Mouse (Mus musculus) neural tube, embryonic 14.5 days (tissue): ENCODE measurements around the gene Nlgn1. TPM values are rescaled to one million over a fixed set of nuclear protein-coding genes. Genes with fewer than 3 reads are reported as not detected.

ENCODE experiments used
- ATAC-seq: fragments of 200-750 bp; cut with Nextera tagmentation; 2 replicates; pipeline ENCODE4 v1.8.0; 2017; ENCODE audit warnings: low read depth, mild to moderate bottlenecking, moderate TSS enrichment, moderate library complexity
- H3K27ac ChIP-seq: fragments of 300-500 bp; sonication (generic); 2 replicates; pipeline ENCODE4 v1.5.1; 2014; ENCODE audit warnings: low read depth, mild to moderate bottlenecking, control low read depth, low read length, moderate library complexity, mixed read lengths
- H3K27me3 ChIP-seq: fragments of 300-500 bp; sonication (generic); 2 replicates; pipeline ENCODE4 v1.6.1; 2014; ENCODE audit warnings: low read length; ENCODE audit not compliant: control insufficient read depth, insufficient read depth
- H3K36me3 ChIP-seq: fragments of 300-500 bp; sonication (generic); 2 replicates; pipeline ENCODE4 v1.6.1; 2014; ENCODE audit warnings: low read length, mixed read lengths; ENCODE audit not compliant: control insufficient read depth, insufficient read depth
- H3K4me1 ChIP-seq: fragments of 300-500 bp; sonication (generic); 2 replicates; pipeline ENCODE4 v1.6.1; 2014; ENCODE audit warnings: low read length; ENCODE audit not compliant: control insufficient read depth, insufficient read depth
- H3K4me2 ChIP-seq: fragments of 300-500 bp; sonication (generic); 2 replicates; pipeline ENCODE4 v1.6.1; 2014; ENCODE audit warnings: mild to moderate bottlenecking, low read depth, low read length, control low read depth
- H3K4me3 ChIP-seq: fragments of 300-500 bp; sonication (generic); 2 replicates; pipeline ENCODE4 v1.5.1; 2014; ENCODE audit warnings: low read depth, low read length, control low read depth, mixed read lengths
- H3K9ac ChIP-seq: fragments of 300-500 bp; sonication (generic); replicated peaks from 2 replicates; pipeline ENCODE4 v1.6.1; 2014; ENCODE audit warnings: low read depth, mild to moderate bottlenecking, control low read depth, low read length, mixed read lengths
- H3K9me3 ChIP-seq: fragments of 300-500 bp; sonication (generic); 2 replicates; pipeline ENCODE4 v1.6.1; 2016; ENCODE audit warnings: low read length; ENCODE audit not compliant: control insufficient read depth
- WGBS: fragments of 180-500 bp; shearing (Covaris S2); extraction: QIAGEN DNeasy Blood & Tissue Kit; methylation state at CpG from one replicate; pipeline ENCODE4 v1.1.7; 2014; 5-methylcytosine and 5-hydroxymethylcytosine counted together
- polyA plus RNA-seq: library from polyadenylated mRNA; unstranded; fragments of >200 nt; fragmentation: Nextera tagmentation; extraction: Ambion mirVana; gene quantifications from 2 replicates; pipeline ENCODE4 v1.2.1, GENCODE M21; 2014

Nlgn1 gene
- polyA plus RNA-seq, 1 experiment from 2014 or later, result 39.3 TPM

DNA sequence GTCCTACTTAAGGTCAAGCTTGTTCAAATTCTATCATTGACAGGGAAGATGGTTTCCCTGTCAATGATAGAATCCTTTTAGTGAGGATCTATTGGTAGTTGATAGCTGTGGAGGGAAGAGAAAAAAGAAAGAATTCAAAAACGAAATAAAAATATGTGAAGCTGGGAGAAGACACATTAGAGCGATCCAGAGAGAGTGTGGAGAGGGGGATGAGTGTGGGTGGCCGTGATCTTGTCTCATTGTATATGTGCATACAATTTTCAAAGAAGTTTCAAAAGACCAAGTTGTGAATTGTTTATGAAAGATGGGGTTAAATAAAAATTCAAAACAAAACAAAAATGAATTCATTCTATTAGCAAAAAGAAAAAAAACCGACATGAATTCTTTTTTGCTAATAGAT is 568.6 kb downstream of the Nlgn1 start:
- no peak overlapping the region for H3K4me3 ChIP-seq
- H3K9ac ChIP-seq, result no peak overlapping the region
- no peak overlapping the region for H3K4me2 ChIP-seq
- WGBS, result 88% methylated on average over 4 of the region's 4 CpGs
- ATAC-seq, result no peak
- H3K9me3 ChIP-seq, result no peaks in the 10 kb centered on the region
- H3K36me3 ChIP-seq, result no peaks in the 10 kb centered on the region
- H3K27ac ChIP-seq, result no peak overlapping the region
- H3K27me3 ChIP-seq, result no peaks in the 10 kb centered on the region
- H3K4me1 ChIP-seq, result no peaks in the 10 kb centered on the region

DNA sequence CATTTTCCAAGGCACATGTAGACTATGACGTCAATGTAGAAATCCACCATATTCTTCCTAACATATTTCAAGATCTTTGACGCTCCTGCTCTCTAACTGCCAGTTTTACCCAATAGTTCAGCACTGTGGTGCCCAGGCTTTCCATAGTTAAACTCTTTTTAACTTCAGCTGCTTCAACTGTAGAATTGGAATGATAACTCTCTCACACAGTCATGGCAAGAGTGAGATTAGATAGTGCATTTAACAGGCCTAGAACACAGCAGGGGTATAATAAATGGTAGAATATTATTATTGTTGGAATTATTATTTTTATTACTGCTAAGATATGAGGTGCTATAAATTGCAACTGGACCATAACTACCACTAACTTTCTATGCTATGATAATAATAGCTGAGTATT is 574.4 kb downstream of the Nlgn1 start:
- no peaks in the 10 kb centered on the region for H3K4me1 ChIP-seq
- no peak overlapping the region for H3K9ac ChIP-seq
- WGBS, result 94% methylated on average over 2 of the region's 2 CpGs
- H3K27ac ChIP-seq, result no peak overlapping the region
- H3K36me3 ChIP-seq, result no peaks in the 10 kb centered on the region
- H3K4me2 ChIP-seq, result no peak overlapping the region
- no peak overlapping the region for H3K4me3 ChIP-seq
- H3K27me3 ChIP-seq, result no peaks in the 10 kb centered on the region
- no peaks in the 10 kb centered on the region for H3K9me3 ChIP-seq
- ATAC-seq, result no peak

DNA sequence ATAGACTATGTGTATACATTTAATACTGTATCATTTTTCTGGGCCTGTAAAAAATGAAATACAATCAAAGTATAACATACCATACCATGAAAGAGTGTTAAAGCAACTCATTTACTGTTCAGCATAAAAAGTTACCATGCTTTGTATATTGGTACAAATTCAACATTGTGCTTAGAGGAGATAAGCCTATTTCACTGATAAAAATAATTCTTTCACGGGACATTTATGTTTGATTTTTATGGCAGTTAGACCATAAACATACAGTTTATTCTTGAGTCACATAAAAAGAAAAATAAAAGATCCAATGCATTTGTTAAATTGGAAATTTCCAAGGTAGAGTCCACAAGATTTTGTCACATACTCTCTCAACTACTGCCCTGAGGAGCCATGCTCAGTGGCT is 608.1 kb downstream of the Nlgn1 start:
- no peaks in the 10 kb centered on the region for H3K4me1 ChIP-seq
- no peak overlapping the region for H3K9ac ChIP-seq
- no peak overlapping the region for H3K4me2 ChIP-seq
- no peak for ATAC-seq
- H3K36me3 ChIP-seq, result no peaks in the 10 kb centered on the region
- no peaks in the 10 kb centered on the region for H3K27me3 ChIP-seq
- no peak overlapping the region for H3K27ac ChIP-seq
- no peak overlapping the region for H3K4me3 ChIP-seq
- H3K9me3 ChIP-seq, result no peaks in the 10 kb centered on the region
- 88% methylated on average over 1 of the region's 1 CpGs for WGBS

DNA sequence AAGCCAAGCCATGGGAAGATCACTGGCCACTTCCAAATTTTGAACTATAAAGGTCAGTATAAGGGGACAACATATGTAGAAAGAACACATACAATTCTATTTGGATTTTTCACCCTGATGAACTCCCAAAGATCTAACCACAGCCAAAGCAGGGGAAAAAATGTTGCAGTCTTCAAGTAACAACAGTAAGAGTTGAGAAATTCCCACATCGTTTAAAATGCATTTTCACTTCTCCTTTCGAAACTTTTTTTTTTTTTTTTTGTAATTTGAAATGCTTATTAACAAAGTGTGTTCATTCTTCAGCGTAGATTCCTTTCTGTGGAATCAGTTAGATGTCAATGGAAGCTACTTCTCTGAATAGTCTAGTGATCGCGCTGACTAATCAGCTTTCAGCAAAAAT is 610.8 kb downstream of the Nlgn1 start:
- no peaks in the 10 kb centered on the region for H3K4me1 ChIP-seq

DNA sequence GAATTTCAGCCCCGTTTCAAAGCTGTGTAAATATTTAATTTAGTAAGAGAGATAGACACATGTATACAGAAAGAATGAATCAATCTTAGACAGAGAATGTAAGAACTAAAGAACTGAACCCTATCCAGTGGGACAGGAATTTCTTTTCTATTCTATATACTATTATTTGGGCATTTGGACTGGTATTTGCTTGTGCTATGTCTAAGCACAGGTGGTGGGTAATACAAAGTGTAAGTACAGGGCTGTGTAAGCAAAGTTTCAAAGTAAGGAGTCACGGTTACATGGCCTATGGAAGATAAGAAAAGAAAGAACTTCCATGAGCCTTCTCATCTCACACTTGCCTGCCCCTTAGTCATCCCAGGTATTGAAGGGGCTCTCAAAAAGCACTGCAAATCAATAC is 624.9 kb downstream of the Nlgn1 start:
- H3K4me3 ChIP-seq, result no peak overlapping the region
- no peaks in the 10 kb centered on the region for H3K36me3 ChIP-seq
- H3K4me1 ChIP-seq, result no peaks in the 10 kb centered on the region
- 84% methylated on average over 2 of the region's 2 CpGs for WGBS
- no peaks in the 10 kb centered on the region for H3K27me3 ChIP-seq
- H3K9ac ChIP-seq, result no peak overlapping the region
- H3K27ac ChIP-seq, result no peak overlapping the region
- H3K9me3 ChIP-seq, result no peaks in the 10 kb centered on the region
- ATAC-seq, result no peak
- no peak overlapping the region for H3K4me2 ChIP-seq

More for the DNA sequence above, 610.8 kb downstream of the Nlgn1 start:
- H3K27ac ChIP-seq, result no peak overlapping the region
- ATAC-seq, result no peak
- no peaks in the 10 kb centered on the region for H3K36me3 ChIP-seq
- H3K4me2 ChIP-seq, result no peak overlapping the region
- H3K9ac ChIP-seq, result no peak overlapping the region
- H3K27me3 ChIP-seq, result no peaks in the 10 kb centered on the region
- H3K9me3 ChIP-seq, result no peaks in the 10 kb centered on the region
- 84% methylated on average over 5 of the region's 5 CpGs for WGBS
- H3K4me3 ChIP-seq, result no peak overlapping the region

DNA sequence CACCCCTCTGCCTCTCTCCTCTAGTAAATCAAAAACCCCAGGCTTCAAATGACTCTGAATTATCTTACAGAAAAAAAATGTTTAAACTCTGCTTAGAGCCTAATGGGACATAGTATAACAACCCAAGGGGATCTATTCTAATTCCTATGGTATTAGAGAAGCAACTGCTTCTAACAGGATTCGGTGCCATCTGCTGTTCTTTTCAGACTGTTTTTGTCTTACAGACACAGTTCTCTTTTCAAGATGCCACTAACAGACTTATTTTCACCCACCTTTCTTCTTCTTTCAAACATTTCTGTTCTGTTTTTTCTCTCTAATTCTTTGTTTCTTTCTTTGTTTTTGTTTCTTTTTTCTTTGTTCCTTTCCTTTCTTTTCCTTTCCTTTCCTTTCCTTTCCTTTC is 635.0 kb downstream of the Nlgn1 start:
- Histone ChIP-seq H3K9me3 (no peaks in the 10 kb centered on the region), H3K4me1 (no peaks in the 10 kb centered on the region; the same call in 1 of the 2 replicates), H3K36me3 (no peaks in the 10 kb centered on the region), H3K27ac (no peak overlapping the region), H3K9ac (no peak overlapping the region), H3K4me3 (no peak overlapping the region), H3K27me3 (no peaks in the 10 kb centered on the region), H3K4me2 (no peak overlapping the region)
- no peak for ATAC-seq
- WGBS, result 64% methylated on average over 1 of the region's 1 CpGs

DNA sequence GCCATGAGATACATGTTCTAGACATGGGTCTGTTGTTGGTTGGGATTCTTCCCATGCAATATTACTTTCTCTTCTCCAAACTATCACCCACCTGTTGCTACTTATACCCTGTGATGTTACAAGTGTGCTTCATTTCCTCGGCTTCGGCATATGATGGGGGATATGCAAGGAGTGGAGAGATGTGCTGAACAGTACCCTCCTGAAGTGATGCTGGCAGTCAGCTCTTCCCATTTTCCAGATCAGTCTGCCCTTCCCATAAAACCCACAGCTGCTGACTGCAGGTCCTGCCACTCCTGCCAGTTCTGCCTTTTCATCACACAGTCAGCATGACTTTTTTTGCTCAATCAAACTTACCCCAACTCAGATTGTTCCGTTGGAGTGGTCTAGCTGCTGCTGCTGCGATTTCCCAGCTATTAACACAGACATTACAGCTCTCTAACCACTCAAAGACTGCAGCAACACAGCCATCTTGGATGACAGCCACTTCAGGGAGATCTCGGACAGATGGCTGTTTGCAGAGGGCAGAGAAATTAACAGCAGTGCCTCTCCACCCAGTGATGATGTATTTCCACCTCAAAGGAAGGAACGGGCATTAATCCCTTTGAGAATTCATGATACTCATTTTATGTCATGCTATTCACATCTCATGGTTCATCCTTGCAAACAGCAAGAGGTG is 643.3 kb downstream of the Nlgn1 start:
- Histone ChIP-seq H3K27ac (no peak overlapping the region), H3K4me1 (no peaks in the 10 kb centered on the region), H3K9me3 (no peaks in the 10 kb centered on the region), H3K9ac (no peak overlapping the region), H3K4me3 (no peak overlapping the region), H3K27me3 (no peaks in the 10 kb centered on the region), H3K36me3 (no peaks in the 10 kb centered on the region), H3K4me2 (no peak overlapping the region)
- 69% methylated on average over 6 of the region's 6 CpGs for WGBS
- no peak for ATAC-seq

DNA sequence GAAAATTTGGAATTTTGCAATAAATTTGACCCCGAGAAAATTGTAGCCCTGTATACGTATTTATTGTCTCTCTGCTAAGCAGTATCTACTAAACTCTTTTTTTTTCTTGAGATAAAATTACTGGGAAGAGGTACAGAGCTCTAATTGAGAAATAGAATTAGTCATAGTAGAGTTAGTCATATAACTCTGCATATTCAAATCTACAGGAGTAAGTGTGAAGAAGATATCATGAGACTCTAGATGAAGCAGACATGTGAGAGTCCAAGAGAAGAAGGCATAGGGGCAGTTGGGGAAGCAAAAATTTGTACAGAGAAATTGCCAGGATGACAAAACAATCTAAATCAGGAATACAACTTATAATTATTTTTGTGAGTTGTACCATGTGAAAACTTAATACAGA is 648.6 kb downstream of the Nlgn1 start:
- whole genome bisulfite sequencing, result 95% methylated on average over 2 of the region's 2 CpGs
- Histone ChIP-seq H3K4me2 (no peak overlapping the region), H3K36me3 (no peaks in the 10 kb centered on the region), H3K27me3 (no peaks in the 10 kb centered on the region), H3K9ac (no peak overlapping the region), H3K9me3 (no peaks in the 10 kb centered on the region), H3K4me3 (no peak overlapping the region), H3K27ac (no peak overlapping the region), H3K4me1 (no peaks in the 10 kb centered on the region)
- no peak for ATAC-seq

DNA sequence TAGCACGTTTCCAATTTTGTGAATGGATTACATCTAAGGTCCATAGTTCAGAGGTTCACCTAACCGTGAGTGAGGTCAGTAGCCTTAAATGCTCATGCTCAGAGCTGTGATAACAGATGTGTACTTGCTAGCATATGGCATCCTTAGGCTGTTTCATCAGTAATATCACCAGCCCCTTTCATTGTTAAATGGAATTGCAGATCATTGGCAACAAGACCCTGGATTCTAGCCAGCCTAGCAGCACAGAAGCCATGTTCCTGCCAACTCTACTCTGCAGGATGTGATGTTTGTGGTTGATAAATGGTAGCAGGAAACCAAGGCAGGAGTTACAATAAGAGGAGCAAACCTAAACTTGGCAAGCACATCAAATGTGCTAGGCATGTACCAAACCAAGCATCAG is 652.9 kb downstream of the Nlgn1 start:
- 76% methylated on average over 2 of the region's 2 CpGs for WGBS
- Histone ChIP-seq H3K36me3 (no peaks in the 10 kb centered on the region), H3K27me3 (no peaks in the 10 kb centered on the region), H3K27ac (no peak overlapping the region), H3K4me3 (no peak overlapping the region), H3K9ac (no peak overlapping the region), H3K4me2 (no peak overlapping the region), H3K4me1 (no peaks in the 10 kb centered on the region), H3K9me3 (no peaks in the 10 kb centered on the region)
- peak; percentile 51; the same call in 1 of the 2 replicates for ATAC-seq
